Mouse (Mus musculus) urinary bladder, postnatal 10 days (tissue): Measurements from ENCODE around the gene Smim13.
"Not testable (repeated sequence)": the region's sequence is repeated elsewhere in the genome, so short reads cannot be mapped to it uniquely, and the experiment has no call there.

Experiments
- DNase-seq: peaks from one replicate; pipeline ENCODE4 v3.0.0; 2022; ENCODE audit warnings: low spot score

The Smim13 gene

DNA sequence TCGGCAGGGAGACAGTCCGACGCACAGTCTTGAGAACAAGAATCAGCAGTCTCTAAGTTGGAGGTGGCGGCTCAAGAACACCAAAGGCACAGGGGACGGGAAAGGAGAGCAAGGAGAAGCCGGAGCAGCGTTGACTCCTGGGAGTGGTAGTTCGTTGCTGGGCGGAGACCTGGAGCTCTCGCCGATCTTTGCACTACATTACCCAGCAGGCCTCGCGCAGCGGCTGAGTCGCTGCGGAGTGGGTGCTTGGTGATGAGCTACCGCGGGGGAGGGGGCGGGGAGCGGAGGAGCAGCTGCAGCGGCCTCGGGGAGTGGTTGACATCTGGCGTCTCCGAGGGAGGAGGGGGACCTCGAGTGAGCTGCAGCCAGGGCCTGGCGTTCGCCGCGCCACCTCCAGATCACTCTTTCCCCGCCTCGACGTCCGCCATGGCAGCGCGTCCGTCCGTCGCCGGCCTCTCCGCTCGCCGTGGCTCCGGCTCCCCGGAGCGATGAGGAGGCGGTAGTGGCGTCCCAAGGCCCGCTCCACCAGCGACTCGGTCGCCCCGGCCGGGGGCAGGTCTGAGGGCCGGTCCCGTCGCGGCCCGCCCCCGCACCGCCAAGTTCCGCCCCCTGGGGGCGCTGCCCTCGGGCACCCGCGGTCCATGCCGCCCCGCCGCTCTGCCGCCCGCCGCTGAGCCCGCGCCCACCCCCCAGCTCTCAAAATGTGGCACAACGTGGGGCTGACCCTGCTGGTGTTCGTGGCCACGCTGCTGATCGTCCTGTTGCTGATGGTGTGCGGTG lies at the start of gene Smim13:
Gene Smim13, plus strand, starts transcription at position 307 of the 780 bp plus-strand sequence.
- peak; percentile 56 for DNase-seq

DNA sequence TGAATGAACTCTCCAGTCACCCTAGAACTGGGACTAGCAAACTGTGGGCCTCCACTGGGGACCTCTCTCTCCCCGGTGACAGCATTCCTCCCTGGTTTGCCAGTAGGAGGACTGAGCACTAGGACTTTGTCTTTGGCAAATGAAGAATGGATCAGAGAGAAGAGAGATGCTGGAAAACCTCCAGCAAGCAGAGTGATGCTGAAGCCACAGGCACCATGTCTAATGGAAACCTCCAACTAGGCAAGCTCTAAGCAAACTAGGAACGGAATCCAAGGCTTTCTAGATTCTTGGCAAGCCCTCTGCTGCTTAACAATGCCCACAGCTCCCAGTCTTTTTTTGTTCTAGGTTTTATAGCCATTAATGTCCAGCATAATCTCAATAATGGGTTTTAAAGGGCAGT lies 48.8 kb upstream of the Smim13 start:
- no peak for DNase-seq

DNA sequence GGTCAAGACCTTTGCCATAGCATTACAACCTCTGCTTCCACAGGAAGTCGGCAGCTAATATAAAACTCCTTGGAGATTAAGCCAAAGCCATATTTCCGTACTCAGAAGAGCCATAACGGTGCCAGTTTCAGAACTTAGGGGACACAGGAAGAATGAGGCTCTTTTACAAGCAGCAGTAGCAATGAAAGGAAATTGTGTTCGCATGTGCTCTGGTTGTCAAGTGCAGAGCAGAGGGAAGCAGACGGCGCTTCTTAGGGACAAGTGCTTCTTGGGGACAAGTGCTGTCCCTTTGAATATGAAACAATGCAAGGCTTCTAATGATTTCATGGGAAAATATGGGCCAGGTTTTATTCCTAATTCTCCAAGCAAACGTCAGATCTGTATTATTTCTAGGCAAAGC lies 46.4 kb upstream of the Smim13 start:
- no peak for DNase-seq

DNA sequence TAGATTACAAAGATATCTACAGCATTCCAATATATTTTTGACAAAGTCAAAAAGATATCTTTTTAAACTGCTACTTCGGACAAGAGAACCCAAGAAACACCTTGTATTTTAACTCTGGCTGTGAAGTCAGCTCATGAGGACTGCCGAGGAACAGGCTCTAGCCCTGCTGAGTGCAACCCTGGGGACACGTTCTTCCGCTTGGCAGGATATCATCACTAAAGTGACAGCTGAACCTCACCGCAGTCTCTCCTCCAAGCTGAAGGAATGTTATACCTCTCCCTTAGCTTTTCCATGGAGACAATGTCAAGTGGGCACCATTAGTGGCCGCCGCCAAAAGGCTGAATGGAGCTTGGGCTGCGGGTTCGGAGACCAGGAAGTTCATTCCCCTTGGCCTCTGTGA lies 46.0 kb upstream of the Smim13 start:
- no peak for DNase-seq

DNA sequence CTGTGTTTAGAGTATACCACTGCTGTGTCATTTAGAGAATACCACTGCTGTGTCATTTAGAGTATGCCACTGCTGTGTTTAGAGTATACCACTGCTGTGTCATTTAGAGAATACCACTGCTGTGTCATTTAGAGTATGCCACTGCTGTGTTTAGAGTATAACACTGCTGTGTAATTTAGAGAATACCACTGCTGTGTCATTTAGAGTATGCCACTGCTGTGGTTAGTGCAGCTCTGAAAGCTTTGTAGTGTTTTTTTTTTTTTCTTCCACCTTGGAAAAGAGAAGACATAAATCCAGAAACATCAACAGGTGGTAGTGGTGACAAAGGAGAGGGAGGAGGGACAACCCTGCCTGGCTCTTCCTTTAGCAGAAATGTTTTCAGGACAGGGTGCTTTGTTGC lies 44.1 kb upstream of the Smim13 start:
- not testable (repeated sequence) for DNase-seq

DNA sequence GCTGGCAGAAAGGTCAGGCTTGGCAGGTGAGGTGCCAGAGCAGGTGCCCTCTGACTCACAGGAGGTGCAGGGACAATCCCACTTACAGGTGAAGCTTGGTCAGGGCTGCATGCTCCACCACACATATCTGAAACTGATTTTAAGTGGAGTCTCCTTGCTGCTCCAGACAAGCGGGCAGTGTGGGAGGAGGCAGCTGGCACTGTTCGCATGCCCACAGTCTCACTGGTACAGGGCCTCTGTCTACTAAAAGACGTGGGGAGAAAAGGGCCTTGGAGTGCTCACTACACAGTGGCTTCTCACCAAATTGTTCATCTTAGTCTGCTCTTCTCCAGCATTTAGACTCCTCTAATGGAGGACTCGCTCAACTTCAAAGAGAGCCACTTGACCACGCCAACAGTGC lies 43.4 kb upstream of the Smim13 start:
- no peak for DNase-seq

DNA sequence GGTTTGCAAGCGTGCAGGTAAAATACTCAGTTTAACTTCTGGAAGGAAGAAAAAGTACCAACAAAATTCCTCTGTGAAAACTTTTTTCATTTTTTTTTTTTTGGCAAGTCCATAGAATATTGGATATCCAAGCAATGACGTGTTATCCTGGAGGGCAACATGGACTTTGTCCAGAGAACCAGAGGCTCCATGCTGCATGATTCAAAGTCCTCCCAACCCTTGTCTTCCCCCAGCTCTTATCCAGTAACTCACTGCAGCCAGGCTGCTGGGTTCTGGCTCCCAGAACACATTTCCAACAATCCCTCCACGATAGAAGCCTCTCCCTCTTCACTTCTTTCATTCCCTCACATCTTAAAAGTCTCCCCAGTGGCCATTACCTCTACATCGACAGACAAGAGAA lies 38.4 kb upstream of the Smim13 start:
- DNase-seq: no peak

DNA sequence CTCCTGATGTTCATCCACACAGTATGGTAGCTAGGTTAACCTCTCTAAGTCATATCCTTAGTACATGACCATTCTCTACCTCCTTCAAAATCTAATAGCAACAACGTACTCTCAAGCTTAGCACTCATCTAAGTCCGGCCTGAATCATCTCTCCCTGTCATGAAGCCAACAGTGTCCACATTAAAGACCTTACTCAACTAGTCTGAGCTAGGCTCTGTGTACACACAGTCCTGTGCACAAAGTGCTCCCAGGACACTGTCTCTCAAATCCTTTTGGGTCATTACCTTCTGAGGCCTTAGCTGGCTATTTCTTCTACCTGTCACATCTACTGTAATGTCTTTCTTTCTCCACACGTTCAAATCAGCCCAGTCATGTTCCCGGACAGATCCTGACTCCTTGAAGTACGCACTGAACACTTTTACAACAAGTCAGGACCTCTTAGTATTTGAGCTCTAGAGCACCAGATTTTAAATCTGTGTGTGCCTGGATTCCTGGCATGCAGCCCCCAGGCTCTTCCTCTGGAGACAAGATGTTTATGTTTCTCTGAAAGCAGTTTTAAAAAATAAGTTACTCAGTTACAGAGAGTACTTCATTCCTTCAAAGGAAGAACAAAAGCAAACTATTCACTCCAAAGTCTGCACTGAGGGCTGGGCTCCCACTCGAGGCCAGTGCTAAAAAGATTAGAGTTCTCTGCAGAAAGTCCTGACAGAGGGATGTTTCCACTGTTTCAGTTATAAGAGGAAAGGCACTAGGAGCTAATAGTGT lies 36.9 kb upstream of the Smim13 start:
- no peak for DNase-seq

DNA sequence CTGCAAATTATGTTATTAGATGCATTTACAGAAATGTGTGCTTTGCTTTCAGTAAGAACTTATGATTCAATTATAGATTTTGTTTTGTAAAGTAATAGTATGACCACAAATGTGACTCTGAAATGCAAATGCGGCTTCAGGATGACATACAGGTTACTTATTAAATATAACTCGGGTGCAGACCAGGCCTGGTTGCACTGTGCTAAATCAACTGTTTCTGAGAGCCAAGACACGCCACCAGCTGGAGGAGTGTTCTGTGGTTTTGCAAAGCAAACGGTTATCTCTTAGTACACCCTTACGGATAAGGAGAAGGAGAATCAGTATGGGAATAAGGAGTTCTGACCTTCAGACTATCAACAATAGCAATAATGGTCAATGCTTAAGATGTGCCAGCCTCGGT lies 34.0 kb upstream of the Smim13 start:
- no peak for DNase-seq

DNA sequence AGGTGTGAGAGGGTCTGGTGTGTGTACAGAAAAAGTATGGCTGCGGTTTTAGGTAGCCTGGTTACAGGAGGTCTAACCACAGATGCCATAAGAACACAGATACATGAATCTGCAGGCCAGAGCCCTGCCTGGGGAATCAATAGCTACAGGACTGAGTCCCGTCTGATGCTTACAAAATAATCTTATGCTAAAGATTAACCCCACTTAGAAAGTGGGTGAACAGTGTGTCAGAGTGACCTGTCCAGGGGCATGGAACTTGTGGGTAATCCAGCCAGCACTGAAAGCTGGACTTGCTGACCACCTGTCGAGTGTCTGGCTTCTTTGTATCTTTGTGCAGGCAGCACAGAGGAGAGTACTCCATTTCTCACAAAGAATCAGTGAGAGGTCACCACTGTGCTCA lies 33.4 kb upstream of the Smim13 start:
- DNase-seq: no peak

DNA sequence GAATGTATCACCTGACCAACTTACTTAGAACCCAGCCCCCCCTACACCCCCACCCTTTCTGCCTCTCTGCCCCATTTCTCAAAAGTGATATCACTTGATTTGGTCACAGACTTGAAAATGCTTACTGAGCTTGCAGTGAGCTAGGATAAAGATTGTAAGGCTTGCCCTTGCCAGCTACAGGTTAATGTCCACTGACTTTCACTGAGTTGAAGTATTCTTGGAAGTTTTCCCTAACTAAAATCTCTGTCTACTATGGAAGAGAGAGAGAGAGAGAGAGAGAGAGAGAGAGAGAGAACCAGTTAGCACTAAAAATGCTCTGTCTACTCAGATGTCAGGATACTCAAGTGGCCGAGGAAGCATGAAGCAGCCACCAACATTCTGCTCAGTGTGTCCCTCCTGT lies 30.6 kb upstream of the Smim13 start:
- DNase-seq: no peak

DNA sequence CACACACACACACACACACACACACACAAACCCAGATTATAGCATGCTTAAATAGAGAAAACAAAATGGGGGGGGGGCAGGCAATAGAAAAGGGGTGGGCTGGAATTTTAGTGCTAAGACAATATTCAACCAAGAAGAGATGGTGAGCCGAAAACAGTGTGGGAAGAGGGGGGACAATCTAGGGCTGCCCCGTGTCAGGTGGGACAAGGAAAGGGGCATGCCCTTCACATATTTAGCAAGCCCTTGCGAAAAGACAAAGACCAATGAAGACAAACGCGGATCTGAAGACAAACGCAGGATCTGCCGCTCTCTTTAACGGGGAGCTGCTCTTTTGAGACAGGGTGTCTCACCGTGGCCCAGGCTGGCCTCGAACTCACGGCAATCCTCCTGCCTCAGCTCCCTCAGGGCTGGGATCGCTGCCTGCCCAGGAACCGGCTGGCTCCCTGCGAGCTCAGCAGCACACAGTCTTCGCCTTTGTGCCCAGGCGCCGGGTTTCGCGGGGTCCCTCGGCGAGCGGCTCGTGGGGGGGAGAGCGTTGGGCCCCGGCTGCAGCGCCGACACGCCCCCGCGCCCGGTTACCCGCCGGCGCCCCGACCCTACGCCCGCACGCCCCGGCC lies 29.8 kb upstream of the Smim13 start:
- no peak for DNase-seq

DNA sequence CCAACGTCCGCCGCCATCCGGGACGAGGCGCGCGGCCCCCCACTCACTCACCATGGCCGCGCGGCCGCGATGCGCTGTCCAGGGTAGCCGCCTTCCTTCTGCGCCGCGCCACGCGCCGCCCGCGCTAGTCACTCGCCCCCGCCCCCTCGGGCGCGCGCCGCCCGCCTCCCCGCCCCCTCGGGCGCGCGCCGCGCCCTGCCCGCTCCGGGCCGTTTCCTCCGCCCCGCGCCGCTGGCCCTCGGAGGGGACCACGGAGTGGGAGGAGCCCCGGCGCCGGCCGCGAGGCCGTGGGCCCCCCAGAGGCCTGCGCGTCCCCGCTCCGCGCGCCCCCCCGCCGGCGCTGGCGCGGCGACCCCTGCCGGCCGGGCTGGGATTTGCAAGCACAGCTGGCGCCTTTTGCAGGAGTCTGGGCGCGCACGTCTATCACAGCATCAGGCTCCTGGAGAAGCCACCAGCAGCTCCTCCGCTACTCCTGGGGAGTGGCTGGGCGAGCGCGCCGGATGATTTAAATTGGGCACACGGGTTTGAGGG lies 29.3 kb upstream of the Smim13 start, which contains the start of gene Elovl2:
Gene Elovl2, minus strand, starts transcription at position 102 of the 531 bp plus-strand sequence.
- DNase-seq: peak; percentile 15

DNA sequence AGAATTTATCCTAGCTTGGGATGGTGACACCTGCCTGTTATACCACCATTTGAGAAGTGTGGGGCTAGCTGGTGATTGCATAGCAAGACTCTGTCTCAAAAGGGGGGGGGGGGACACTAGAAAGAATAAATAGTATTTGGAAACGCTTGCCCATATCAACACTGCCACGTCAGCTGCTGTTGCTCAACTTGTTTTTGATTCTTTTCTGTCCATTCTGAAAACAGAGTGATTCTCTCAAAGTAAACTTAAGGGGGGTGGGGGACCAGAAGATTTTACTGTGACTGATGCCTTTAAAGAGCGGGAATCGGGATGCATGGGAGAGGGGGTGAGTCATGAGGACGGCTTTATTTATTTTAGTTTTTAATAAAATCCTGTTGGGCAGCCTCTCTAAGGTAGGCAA lies 23.1 kb upstream of the Smim13 start:
- no peak for DNase-seq

DNA sequence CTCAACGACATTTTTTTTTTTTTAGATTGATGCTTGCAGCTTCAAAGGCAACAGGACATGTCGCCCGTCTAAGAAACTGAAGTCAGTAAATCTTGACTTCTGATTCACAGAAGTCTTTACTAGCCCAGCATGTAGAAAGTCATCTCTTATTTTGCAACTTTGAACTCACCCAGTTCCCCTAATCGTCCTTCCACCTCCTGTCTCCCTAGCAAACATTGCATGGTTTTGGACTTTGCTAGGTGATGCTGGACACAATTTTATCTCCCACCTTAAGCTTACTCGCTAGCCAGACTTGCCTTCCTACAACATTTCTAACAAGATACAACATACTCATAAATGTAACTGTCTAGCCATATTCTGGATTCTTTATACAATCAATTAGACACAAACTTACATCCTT lies 21.6 kb upstream of the Smim13 start:
- DNase-seq: no peak

DNA sequence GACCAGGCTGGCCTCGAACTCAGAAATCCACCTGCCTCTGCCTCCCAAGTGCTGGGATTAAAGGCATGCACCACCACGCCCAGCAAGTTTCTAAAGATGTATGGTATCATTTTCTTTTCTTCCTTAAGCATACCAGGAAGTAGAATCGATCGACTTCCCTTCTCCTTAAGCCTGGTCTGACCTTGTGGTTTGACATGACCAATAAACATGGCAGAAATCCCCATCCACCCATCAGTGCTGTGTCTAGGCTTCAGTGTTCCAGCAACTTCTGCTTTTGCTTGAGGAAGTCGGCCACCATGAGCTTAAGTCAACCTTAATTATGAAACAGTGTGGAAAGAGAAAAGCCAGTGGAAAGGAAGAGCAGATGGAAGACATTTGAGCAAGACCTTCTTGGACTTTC lies 19.4 kb upstream of the Smim13 start:
- no peak for DNase-seq

DNA sequence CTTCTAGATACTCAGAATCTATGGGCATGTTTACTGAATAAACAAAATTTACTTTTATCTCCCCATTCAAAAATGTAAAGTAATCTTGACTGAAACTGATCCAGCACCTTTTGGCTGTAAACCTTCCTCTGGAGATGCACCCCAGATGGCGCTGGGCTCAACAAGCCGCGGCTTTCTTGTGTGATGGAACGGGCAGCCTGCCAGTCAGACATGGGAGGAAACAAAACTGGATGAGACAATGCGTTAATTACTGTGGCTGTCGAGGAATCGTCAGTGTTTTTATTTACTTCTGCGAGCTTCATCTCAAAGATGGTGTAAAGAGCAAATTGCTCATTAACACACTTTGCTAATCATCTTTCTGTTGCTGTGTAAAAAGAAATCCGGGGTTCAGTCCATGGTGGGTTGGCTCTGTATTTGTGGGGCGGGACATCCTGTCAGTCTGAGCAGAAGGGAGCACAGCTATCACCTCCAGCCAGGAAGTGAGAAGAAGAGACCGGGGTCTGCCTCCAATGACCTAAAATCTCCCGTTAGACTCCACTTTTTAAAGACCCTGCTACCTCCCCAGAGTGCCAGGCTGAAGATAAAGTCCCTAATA lies 18.2 kb upstream of the Smim13 start:
- DNase-seq: no peak

DNA sequence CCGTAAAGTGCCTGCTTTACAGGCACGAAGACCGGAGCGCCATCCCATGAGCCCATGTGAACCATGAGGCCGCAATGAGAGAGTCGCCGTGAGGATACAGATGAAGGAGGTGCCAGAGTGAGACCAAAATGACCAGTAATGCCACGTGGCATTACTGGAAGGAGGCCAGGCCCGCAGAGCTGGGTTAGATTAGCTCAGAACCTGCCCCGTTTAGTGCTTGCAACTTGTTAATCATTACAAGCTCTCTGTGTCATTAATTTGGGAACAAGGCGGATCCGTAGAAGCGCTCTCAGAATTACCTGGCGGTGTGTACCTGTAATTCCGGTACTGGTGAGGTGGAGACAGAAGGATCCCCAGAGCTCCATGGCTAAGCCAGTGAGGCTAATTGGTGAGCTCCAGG lies 17.4 kb upstream of the Smim13 start:
- DNase-seq: no peak

DNA sequence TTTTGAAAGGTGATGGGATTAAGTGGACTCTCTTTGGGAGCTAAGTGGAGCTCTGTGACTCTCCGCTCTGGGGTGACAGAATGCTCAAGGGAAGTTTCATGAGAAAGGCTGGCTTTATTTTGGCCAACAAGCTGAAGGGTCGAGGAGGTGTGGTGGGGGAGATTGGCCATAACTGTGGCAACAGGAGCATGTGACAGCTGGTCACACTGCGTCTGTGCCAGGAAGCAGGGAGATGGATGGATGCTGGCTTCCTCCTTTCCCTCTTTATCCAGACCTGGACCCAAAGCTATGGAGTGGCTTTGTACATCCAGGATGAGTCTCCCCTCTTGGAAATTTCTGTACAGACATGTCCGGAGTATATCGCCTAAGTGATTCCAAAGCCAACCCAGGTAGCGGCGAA lies 16.4 kb upstream of the Smim13 start:
- DNase-seq: no peak

DNA sequence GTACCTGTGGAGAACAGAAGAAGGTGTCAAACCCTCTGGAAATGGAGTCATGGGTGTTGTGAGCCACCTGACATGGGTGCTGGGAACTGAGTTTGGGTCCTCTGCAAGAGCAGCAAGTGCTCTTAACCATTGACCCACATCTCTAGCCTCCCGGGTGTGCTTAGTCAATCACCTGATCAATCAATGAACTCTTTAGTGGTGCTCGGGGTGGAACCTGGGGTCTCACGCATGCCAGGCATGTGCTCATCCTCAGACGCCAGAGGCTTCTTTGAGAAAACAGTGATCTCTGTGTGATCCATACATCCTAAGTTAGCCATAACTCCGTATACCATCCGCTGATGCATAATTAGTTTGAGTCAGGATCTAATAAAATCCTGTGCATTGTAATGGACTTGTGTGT lies 14.5 kb upstream of the Smim13 start:
- DNase-seq: no peak

DNA sequence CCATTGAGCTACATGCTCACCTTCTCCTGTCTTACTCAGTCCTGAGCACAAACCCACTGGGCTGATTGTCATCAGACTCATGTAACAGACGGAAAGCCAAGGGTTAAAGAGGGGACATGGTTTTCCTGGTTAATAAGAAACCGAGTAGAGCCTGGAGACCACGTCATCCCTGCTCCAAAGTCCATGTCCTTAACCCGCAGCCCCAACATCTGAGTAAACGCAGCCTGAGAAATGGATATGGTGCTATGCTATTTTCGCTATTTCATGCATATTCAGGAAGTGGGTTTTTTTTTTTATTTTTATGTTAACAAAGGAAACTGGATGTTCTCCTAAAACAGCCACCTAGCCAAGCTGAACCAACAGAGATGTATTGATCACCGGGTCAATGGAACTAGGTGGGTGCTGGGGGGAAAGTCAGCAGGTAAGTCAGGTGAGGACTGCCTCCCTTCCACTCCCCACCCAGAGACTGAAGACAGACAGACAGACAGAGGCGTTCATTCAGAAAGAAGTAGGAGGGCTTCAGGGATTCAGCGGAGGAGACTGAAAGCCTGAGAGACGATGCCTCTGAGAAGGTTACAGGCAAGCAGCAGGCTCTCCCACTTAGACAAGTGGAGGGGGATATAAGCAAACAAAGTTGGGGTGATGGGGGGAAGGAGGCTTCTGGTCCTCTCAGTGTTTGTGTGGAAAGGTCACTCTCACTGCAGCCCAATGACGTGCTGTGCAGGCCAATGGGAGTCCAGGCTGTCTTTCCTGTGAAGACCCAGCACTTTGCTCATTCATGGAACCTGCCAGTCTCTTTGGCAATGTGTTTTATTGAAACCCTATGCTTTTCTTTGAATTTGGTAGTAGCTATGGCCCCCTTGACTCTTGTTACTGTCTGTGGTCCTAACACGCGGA lies 13.6 kb upstream of the Smim13 start:
- no peak for DNase-seq
